Mouse (Mus musculus) midbrain, embryonic 13.5 days (tissue): ENCODE measurements at regions not wholly inside any gene's neighbourhood (a gene's known extent, or its start where the extent isn't known, plus 50 kb on each side); places are given as distances from the start of the nearest gene placed in this dataset.

Experiments
- ATAC-seq: fragments of 200-750 bp; cut with Nextera tagmentation; 2 replicates; pipeline ENCODE4 v1.8.0; 2017; ENCODE audit warnings: mild to moderate bottlenecking, moderate TSS enrichment, moderate library complexity
- H3K27ac ChIP-seq: fragments of 300-500 bp; sonication (generic); 2 replicates; pipeline ENCODE4 v1.5.1; 2015; ENCODE audit warnings: inconsistent platforms, mild to moderate bottlenecking, moderate library complexity
- H3K27me3 ChIP-seq: fragments of 300-500 bp; sonication (generic); 2 replicates; pipeline ENCODE4 v1.6.1; 2015; ENCODE audit warnings: mild to moderate bottlenecking, inconsistent platforms
- H3K36me3 ChIP-seq: fragments of 300-500 bp; sonication (generic); 2 replicates; pipeline ENCODE4 v1.6.1; 2015; ENCODE audit warnings: mild to moderate bottlenecking, inconsistent platforms
- H3K4me1 ChIP-seq: fragments of 300-500 bp; sonication (generic); replicated peaks from 2 replicates; pipeline ENCODE4 v1.6.1; 2015; ENCODE audit warnings: inconsistent platforms
- H3K4me2 ChIP-seq: fragments of 300-500 bp; sonication (generic); replicated peaks from 2 replicates; pipeline ENCODE4 v1.6.1; 2015; ENCODE audit warnings: moderate library complexity, mild to moderate bottlenecking, inconsistent platforms
- H3K4me3 ChIP-seq: fragments of 300-500 bp; sonication (generic); replicated peaks from 2 replicates; pipeline ENCODE4 v1.5.1; 2015; ENCODE audit warnings: mild to moderate bottlenecking, inconsistent platforms
- H3K9ac ChIP-seq: fragments of 300-500 bp; sonication (generic); replicated peaks from 2 replicates; pipeline ENCODE4 v1.6.1; 2015; ENCODE audit warnings: mild to moderate bottlenecking, inconsistent platforms
- H3K9me3 ChIP-seq: fragments of 300-500 bp; sonication (generic); 2 replicates; pipeline ENCODE4 v1.6.1; 2016; ENCODE audit warnings: mild to moderate bottlenecking, inconsistent platforms
- WGBS: fragments of 180-500 bp; shearing (Covaris S2); methylation state at CpG from one replicate; pipeline ENCODE4 v1.1.7; 2015; 5-methylcytosine and 5-hydroxymethylcytosine counted together

DNA sequence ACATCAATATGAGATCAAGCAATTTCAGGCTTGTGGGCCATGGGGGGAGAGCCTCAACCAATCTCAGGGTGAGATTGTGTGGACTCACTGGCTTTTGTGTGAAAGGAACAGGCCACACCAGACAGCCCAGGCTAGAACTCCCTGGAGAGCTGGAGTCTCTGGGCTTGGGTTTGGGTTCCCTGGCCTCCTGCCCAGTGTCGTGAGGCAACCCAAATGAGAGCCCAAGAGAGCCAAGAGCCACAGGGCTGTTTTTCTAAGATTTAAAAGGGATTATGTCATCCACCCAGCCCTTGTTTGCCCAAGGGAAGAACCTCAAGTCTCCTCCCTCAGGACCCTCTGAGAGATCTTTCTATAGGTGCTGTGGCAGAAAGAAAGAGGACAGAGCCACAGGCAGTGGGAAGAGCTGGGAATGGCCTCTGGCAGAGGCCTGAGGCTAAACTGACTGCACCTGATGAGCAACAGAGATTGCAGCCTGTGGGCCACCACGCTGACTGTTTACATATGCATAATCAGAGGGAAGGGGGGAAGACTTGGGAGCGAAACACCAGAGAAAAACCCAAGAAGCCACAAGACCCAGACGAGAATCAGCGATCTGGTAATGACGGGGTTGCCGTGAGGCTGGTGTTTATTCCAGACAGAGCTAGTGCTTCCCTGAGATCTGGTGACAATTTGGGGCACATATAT, 92.1 kb downstream of the Bcl2l11 start:
- no peak overlapping the region for H3K27ac ChIP-seq
- 68% methylated on average over 7 of the region's 7 CpGs for WGBS
- no peak overlapping the region for H3K4me2 ChIP-seq
- no peaks in the 10 kb centered on the region for H3K4me1 ChIP-seq
- ATAC-seq = no peak
- H3K27me3 ChIP-seq = no peaks in the 10 kb centered on the region
- no peaks in the 10 kb centered on the region for H3K9me3 ChIP-seq
- no peak overlapping the region for H3K9ac ChIP-seq
- H3K4me3 ChIP-seq = no peak overlapping the region
- no peaks in the 10 kb centered on the region for H3K36me3 ChIP-seq

DNA sequence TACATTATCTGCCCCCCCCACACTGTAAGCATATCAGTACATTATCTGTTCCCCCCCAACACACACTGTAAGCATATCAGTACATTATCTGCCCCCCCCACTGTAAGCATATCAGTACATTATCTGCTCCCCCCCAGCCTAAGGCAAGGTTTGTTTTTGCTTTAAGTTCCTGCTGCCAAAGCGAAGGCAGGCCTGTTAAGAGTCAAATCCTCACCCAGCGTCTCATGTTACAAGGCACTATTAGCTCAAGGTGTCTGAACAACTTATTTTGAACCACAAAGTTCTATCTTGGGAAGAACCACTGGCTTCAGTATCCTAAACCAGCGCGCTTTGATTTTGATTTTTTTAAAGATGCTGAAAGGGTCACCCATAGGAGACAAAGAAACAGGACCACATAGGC, 93.1 kb downstream of the Bcl2l11 start:
- Histone ChIP-seq H3K4me2 (no peak overlapping the region), H3K9me3 (no peaks in the 10 kb centered on the region), H3K4me3 (no peak overlapping the region), H3K9ac (no peak overlapping the region), H3K36me3 (no peaks in the 10 kb centered on the region), H3K27me3 (no peaks in the 10 kb centered on the region), H3K27ac (no peak overlapping the region), H3K4me1 (no peaks in the 10 kb centered on the region)
- WGBS = 85% methylated on average over 4 of the region's 4 CpGs
- no peak for ATAC-seq

DNA sequence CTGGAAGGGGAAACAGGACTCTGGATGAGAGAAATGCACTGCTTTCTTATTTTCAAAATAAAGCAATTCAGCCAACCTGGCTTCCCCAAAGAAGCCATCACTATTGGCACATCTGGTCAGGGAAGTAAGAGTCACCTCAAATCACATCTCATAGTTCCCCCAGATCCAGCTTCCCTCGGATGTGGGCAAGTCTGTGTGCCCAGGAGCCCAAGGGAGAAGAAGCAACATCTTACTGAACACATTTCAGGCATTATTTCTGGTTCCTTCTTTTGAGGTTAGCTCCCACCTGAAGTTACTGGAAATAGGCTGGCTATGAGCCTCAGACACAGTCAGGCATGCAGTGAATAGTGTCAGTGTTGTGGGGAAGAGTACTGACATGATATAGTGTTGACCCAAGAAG, 95.2 kb downstream of the Bcl2l11 start:
- H3K4me1 ChIP-seq = no peaks in the 10 kb centered on the region
- H3K36me3 ChIP-seq = no peaks in the 10 kb centered on the region
- no peak overlapping the region for H3K4me2 ChIP-seq
- 58% methylated on average over 1 of the region's 1 CpGs for WGBS
- H3K4me3 ChIP-seq = no peak overlapping the region
- no peaks in the 10 kb centered on the region for H3K27me3 ChIP-seq
- ATAC-seq = no peak
- H3K9me3 ChIP-seq = no peaks in the 10 kb centered on the region
- H3K9ac ChIP-seq = no peak overlapping the region
- no peak overlapping the region for H3K27ac ChIP-seq

DNA sequence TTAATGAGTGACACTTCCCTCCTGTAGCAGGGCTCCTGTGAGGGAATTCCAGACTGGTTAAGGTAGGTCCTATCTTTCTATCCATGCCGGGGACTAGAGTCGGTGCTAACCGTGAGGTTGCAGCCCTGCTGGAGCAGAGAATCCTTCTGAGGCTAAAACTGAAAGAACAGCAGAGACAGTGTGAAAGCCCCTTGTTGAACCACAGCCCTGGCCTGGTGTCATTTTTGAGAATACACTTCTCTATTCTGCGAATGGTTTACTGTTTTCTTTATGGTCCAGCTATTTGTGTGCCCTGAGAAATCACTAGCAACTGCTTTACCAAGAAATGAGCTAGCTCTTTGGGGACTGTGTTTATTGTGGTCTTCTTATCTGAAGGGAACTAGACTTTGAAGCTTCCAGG, 95.8 kb downstream of the Bcl2l11 start:
- H3K27me3 ChIP-seq = no peaks in the 10 kb centered on the region
- WGBS = 92% methylated on average over 4 of the region's 4 CpGs

DNA sequence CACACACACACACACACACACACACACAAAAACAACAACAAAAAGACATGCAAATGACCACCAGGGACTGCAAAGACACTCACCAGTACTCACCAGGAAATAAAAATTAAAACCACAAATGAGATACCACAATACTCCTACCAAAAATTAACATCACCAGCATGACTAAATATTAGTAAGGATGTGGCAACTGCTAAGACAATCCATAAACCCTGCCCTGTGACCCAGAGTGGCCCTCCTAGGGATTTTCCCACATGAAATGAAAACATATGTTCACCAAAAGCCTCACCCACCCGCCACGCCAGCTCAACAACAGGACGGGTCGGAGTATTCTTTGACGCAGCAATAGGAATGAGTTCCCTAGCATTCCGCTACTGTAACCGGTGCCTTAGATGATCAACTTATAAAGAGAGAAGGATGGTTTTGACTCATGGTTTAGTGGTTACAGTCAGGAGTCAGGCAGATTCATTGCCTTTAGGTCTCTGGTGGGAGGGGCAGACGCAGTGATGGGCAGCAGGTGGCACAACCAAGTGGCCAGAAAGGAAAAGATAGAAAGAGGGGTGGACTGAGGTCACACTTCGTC, 100.7 kb downstream of the Bcl2l11 start:
- Histone ChIP-seq H3K27ac (no peak overlapping the region), H3K4me2 (no peak overlapping the region), H3K4me3 (no peak overlapping the region), H3K36me3 (no peaks in the 10 kb centered on the region), H3K9ac (no peak overlapping the region), H3K4me1 (no peaks in the 10 kb centered on the region), H3K9me3 (no peaks in the 10 kb centered on the region), H3K27me3 (no peaks in the 10 kb centered on the region)
- 94% methylated on average over 9 of the region's 9 CpGs for WGBS
- ATAC-seq = no peak

More for the DNA sequence above, 95.8 kb downstream of the Bcl2l11 start:
- no peak overlapping the region for H3K4me2 ChIP-seq
- no peaks in the 10 kb centered on the region for H3K4me1 ChIP-seq
- no peak overlapping the region for H3K4me3 ChIP-seq
- ATAC-seq = no peak
- H3K9ac ChIP-seq = no peak overlapping the region
- no peak overlapping the region for H3K27ac ChIP-seq
- no peaks in the 10 kb centered on the region for H3K9me3 ChIP-seq
- H3K36me3 ChIP-seq = no peaks in the 10 kb centered on the region

DNA sequence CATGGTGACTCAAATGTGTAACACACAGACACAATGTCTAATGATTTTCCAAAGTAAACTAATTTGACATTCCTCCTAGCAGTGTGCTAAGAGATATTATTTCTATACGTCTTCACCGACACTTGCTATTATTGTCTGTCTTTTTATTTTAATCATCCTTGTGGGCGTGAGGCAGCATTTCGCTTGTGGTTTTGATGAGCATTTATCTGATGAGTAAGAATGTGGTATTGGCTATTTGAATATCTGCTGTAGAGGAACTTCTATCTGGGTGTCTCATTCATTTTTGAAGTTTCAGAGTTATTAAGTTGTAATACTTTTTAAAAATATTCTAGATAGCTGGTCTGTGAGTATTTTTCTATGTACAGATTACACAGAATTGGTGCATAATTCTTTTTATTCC, 103.9 kb downstream of the Bcl2l11 start:
- no peak overlapping the region for H3K4me3 ChIP-seq
- no peaks in the 10 kb centered on the region for H3K4me1 ChIP-seq
- WGBS = 90% methylated on average over 4 of the region's 4 CpGs
- H3K9ac ChIP-seq = no peak overlapping the region
- no peaks in the 10 kb centered on the region for H3K36me3 ChIP-seq
- H3K4me2 ChIP-seq = no peak overlapping the region
- ATAC-seq = no peak
- no peaks in the 10 kb centered on the region for H3K9me3 ChIP-seq
- no peak overlapping the region for H3K27ac ChIP-seq
- no peaks in the 10 kb centered on the region for H3K27me3 ChIP-seq

DNA sequence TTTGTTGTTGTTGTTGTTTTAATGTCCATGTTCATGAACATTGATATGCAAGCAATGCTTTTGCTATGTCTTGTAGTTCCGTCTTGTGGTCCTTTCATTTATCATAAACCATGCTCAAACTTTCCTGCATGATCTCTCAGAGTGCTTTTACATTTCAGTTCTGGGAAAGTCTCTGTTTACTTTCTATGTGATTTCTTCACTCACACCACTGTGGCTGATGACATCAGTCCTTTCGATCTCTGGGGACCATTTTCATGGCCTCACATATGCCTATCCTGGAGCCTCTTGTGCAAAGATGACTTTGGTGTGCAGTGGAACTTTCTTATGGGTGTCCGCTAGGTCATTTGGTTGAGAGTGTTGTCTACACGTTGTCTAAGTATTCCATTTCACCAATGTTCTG, 105.1 kb downstream of the Bcl2l11 start:
- H3K4me1 ChIP-seq = 0 out of 2 replicates have a peak, but pooled peaks cover 2% of the 10 kb centered on the region
- WGBS = 92% methylated on average over 4 of the region's 4 CpGs
- no peak overlapping the region for H3K4me3 ChIP-seq
- H3K27me3 ChIP-seq = no peaks in the 10 kb centered on the region
- no peak overlapping the region for H3K4me2 ChIP-seq
- H3K36me3 ChIP-seq = no peaks in the 10 kb centered on the region
- no peak for ATAC-seq
- H3K27ac ChIP-seq = no peak overlapping the region
- H3K9ac ChIP-seq = no peak overlapping the region
- H3K9me3 ChIP-seq = no peaks in the 10 kb centered on the region

DNA sequence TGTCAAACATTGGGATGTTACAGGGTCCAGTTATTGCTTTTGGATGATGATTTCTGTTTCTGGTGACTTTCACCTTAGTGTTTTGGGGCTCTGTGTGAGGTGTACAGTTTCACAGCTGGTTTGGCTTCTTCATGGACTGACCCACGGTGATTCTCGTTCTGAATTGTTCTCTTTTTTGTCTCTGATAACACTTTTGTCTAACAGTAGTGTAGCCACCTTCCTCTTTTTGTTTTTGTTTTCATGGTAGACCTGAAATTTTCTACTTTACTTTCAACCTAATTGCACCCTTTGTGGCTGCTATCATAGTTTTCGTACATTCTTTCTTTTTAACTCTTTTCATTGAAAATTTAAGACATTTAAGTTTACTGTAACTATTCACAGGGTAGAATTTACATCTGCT, 105.5 kb downstream of the Bcl2l11 start:
- Histone ChIP-seq H3K4me3 (no peak overlapping the region), H3K36me3 (no peaks in the 10 kb centered on the region), H3K9ac (no peak overlapping the region), H3K4me2 (no peak overlapping the region), H3K4me1 (0 out of 2 replicates have a peak, but pooled peaks cover 2% of the 10 kb centered on the region), H3K27me3 (no peaks in the 10 kb centered on the region), H3K9me3 (no peaks in the 10 kb centered on the region), H3K27ac (no peak overlapping the region)
- WGBS = 88% methylated on average over 3 of the region's 3 CpGs
- no peak for ATAC-seq

DNA sequence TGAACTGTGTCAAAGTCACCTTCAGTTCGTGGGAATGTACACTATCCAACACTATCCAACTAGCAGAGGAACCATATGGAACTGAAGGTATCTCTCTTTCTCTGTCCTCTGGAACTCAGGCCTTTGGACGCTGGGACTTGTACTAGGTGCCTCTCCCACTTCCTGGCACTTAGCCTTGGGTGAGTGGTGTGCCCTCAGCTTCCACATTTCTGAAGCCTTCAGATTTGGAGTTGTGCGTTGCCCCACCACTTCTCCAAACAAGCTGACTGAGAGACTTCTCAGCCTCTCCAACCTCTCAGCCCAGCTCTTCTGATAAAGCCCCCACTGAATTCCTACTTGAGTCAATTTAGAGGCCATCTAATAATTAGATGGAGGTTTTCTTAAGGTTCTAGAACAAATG, 106.2 kb downstream of the Bcl2l11 start:
- 82% methylated on average over 3 of the region's 3 CpGs for WGBS
- Histone ChIP-seq H3K9me3 (no peaks in the 10 kb centered on the region), H3K27ac (no peak overlapping the region), H3K4me1 (0 out of 2 replicates have a peak, but pooled peaks cover 2% of the 10 kb centered on the region), H3K4me2 (no peak overlapping the region), H3K27me3 (no peaks in the 10 kb centered on the region), H3K9ac (no peak overlapping the region), H3K4me3 (no peak overlapping the region), H3K36me3 (no peaks in the 10 kb centered on the region)
- ATAC-seq = no peak

DNA sequence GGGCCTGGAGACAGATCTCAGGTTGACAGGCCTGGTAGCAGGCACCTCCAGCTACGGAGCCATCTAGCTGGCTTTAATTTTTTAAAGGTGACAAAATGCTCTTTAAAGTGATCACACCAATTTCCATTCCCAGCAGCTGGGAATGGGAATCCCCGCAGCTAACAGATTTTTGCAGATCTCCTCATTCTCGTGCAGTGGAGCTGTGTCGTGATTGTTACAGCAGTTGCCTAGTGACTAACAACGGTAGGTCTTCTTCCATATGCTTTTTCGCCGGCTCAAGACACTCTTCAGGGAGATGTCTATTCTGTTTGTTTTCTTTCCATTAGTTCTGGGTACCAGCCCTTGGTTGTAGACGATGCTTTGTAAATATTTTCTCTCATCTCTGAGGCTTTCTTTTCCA, 109.3 kb downstream of the Bcl2l11 start:
- no peaks in the 10 kb centered on the region for H3K9me3 ChIP-seq
- 65% methylated on average over 8 of the region's 8 CpGs for WGBS
- no peak for ATAC-seq

DNA sequence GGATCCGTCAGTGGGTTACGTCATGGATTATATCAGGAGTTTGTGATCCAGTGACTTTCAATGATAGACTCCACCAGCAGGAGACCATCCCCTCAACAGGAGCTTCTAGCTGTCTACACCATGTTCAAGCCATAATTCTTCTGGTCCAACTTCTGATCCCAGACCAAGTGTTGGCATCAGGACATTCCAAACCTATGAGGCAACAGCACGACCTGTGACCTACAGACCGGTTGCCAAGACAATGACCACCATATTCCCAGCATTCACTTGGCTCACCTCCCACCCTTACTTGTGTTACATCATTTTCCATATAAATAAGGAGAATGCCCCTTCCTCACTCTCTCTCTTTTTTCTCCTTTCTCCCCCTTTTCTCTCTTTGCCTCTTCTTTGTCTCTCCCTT, 113.6 kb downstream of the Bcl2l11 start:
- Histone ChIP-seq H3K4me3 (no peak overlapping the region), H3K4me2 (no peak overlapping the region), H3K27me3 (no peaks in the 10 kb centered on the region), H3K4me1 (peaks cover 14% of the 10 kb centered on the region), H3K27ac (no peak overlapping the region), H3K9me3 (no peaks in the 10 kb centered on the region), H3K36me3 (no peaks in the 10 kb centered on the region), H3K9ac (no peak overlapping the region)
- no peak for ATAC-seq
- WGBS = 87% methylated on average over 4 of the region's 4 CpGs

More for the DNA sequence above, 109.3 kb downstream of the Bcl2l11 start:
- Histone ChIP-seq H3K27me3 (no peaks in the 10 kb centered on the region), H3K27ac (no peak overlapping the region), H3K4me3 (no peak overlapping the region), H3K4me2 (no peak overlapping the region), H3K36me3 (no peaks in the 10 kb centered on the region), H3K9ac (no peak overlapping the region), H3K4me1 (0 out of 2 replicates have a peak, but pooled peaks cover 2% of the 10 kb centered on the region)

DNA sequence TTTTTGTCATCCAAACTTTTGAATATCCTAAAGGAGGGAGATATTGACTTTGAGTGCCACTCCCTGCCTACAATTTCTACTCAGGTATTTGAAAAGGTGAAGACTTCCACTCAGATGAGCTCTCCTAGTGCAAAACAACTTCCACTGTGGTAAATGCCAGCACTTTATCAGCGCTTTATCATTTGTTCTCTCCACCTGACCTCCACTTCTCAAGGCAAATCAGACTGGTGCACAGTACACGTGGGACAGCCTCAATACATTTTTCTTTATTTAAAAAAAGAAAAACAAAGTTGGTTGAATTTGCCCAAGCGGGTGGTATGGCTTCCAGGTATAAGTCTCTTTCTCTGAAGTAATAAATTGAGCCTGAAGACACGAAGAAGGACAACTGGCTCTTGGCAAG, 114.2 kb downstream of the Bcl2l11 start:
- 65% methylated on average over 4 of the region's 4 CpGs for WGBS
- H3K9ac ChIP-seq = no peak overlapping the region
- no peak overlapping the region for H3K27ac ChIP-seq
- H3K4me1 ChIP-seq = peaks cover 14% of the 10 kb centered on the region
- no peaks in the 10 kb centered on the region for H3K36me3 ChIP-seq
- no peak overlapping the region for H3K4me2 ChIP-seq
- no peaks in the 10 kb centered on the region for H3K9me3 ChIP-seq
- H3K4me3 ChIP-seq = no peak overlapping the region
- no peak for ATAC-seq
- H3K27me3 ChIP-seq = no peaks in the 10 kb centered on the region
